Mouse (Mus musculus) hindbrain, embryonic 15.5 days (tissue): ENCODE data around the gene P4ha2. TPM values are rescaled to one million over a fixed set of nuclear protein-coding genes. Genes with fewer than 3 reads are reported as not detected.
A peak's percentile ranks its signal among the peaks of the same experiment; 100 is the strongest.

Source experiments
- ATAC-seq: fragments of 200-750 bp; cut with Nextera tagmentation; 2 replicates; pipeline ENCODE4 v1.8.0; 2017; ENCODE audit warnings: low read depth, moderate number of reproducible peaks, moderate TSS enrichment; ENCODE audit not compliant: low FRiP score
- H3K27ac ChIP-seq: fragments of 300-500 bp; sonication (generic); replicated peaks from 2 replicates; pipeline ENCODE4 v1.5.1; 2015; ENCODE audit warnings: mild to moderate bottlenecking, inconsistent platforms
- H3K27me3 ChIP-seq: fragments of 300-500 bp; sonication (generic); 2 replicates; pipeline ENCODE4 v1.6.1; 2015; ENCODE audit warnings: control low read depth, inconsistent platforms
- H3K36me3 ChIP-seq: fragments of 300-500 bp; sonication (generic); 2 replicates; pipeline ENCODE4 v1.6.1; 2015; ENCODE audit warnings: control low read depth, inconsistent platforms
- H3K4me1 ChIP-seq: fragments of 300-500 bp; sonication (generic); replicated peaks from 2 replicates; pipeline ENCODE4 v1.6.1; 2015; ENCODE audit warnings: control low read depth, inconsistent platforms
- H3K4me2 ChIP-seq: fragments of 300-500 bp; sonication (generic); 2 replicates; pipeline ENCODE4 v1.6.1; 2015; ENCODE audit warnings: moderate library complexity, mild to moderate bottlenecking, inconsistent platforms
- H3K4me3 ChIP-seq: fragments of 300-500 bp; sonication (generic); 2 replicates; pipeline ENCODE4 v1.5.1; 2015; ENCODE audit warnings: mild to moderate bottlenecking, inconsistent platforms
- H3K9ac ChIP-seq: fragments of 300-500 bp; sonication (generic); 2 replicates; pipeline ENCODE4 v1.6.1; 2015; ENCODE audit warnings: inconsistent platforms
- H3K9me3 ChIP-seq: fragments of 300-500 bp; sonication (generic); 2 replicates; pipeline ENCODE4 v1.6.1; 2016; ENCODE audit warnings: control low read depth, inconsistent platforms
- WGBS: fragments of 180-500 bp; shearing (Covaris S2); methylation state at CpG from one replicate; pipeline ENCODE4 v1.1.7; 2015; 5-methylcytosine and 5-hydroxymethylcytosine counted together
- polyA plus RNA-seq: library from polyadenylated mRNA; unstranded; fragments of >200 nt; fragmentation: Nextera tagmentation; extraction: Ambion mirVana; gene quantifications from 2 replicates; pipeline ENCODE4 v1.2.1, GENCODE M21; 2015

Gene P4ha2
- polyA plus RNA-seq, 1 experiment from 2014 or later: 9.2 TPM

DNA sequence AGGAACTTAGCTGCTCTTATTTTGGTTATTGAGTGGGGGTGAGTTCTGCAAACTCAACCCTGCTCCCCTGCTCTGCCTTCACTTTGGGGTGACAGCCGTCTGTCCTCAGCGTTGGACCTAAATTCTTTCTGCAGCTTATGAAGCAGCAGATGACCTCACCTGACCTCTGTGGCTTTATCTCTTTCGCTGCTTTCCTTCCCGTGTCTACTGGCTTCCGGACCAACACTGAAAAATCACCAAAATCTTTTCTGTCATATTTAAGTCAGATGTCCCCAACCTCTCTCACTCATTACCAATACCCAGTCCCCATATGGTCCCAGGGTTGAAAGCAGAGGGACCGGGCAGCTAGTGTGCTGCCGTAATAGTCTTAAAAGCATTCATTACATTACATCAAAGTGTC, 7.7 kb upstream of the P4ha2 start:
- Histone ChIP-seq H3K27me3 (no peaks in the 10 kb centered on the region), H3K9ac (no peak overlapping the region), H3K4me2 (no peak overlapping the region), H3K27ac (no peak overlapping the region), H3K4me3 (no peak overlapping the region), H3K36me3 (no peaks in the 10 kb centered on the region), H3K9me3 (no peaks in the 10 kb centered on the region), H3K4me1 (no peaks in the 10 kb centered on the region)
- 76% methylated on average over 7 of the region's 7 CpGs for WGBS
- no peak for ATAC-seq

DNA sequence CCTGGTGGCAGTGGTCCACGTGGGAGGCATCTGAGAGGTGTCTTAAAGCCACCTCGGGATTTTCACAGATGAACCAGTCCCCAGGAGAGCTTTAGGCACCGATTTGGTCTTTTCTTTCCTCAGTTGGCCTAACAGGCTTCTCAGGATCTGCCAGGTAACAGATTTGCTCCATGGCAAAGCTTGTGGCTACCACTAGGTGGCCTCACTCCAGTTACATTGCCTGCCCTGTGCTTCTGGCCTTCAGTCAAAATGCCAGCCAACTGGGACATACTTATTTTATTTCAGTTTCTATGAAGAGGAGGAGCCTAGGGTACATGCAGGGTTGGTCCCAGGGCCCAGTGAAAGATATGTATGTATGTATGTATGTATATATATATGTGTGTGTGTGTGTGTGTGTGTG, 6.9 kb upstream of the P4ha2 start:
- H3K27me3 ChIP-seq: no peaks in the 10 kb centered on the region
- no peak overlapping the region for H3K4me2 ChIP-seq
- no peak overlapping the region for H3K27ac ChIP-seq
- WGBS: 5% methylated on average over 3 of the region's 3 CpGs
- H3K9ac ChIP-seq: no peak overlapping the region
- H3K4me3 ChIP-seq: no peak overlapping the region
- ATAC-seq: no peak
- no peaks in the 10 kb centered on the region for H3K4me1 ChIP-seq
- no peaks in the 10 kb centered on the region for H3K9me3 ChIP-seq
- no peaks in the 10 kb centered on the region for H3K36me3 ChIP-seq

DNA sequence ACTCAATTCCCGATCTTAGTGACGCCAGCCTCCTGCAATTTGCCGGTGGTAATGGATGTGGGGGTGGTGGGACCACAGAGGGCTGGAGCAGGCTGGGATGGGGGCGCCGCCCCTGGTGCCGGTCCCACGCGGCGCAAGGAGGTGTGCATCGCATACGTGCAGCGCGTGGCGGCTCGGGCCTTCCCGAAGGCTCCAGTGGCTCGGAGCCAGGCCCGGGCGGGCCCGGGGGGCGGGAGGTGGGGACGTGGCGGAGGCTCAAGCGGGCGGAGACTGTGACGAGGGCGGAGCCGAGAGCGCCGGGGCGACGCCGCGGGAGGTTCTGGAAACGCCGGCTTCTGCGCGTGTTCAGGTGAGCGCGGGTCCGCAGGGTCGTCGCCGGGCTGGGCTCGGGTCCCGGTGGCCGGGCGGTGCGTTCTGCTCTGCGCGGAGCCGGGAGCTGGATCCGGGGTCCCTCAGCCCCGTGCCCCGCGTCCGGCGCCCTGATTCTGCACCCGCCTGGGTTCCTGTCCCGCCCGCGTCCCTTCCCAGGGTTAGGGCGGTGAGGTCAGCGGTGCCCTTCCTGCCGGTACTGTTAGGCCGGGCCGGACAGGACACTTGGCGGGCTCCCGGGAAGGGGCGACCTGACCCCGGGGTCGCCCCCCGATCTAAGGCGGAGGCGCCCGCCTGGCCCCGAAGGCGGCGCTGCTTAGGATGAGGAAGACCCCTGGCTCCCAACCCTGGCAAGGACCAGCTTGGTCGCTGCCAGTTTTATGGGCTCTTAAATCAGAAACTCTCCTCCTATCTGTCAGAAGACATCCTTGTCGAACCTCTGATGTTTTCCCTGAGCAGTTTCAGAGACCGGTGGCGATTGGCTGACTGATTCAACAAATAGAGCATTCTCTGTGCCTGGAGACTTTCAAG, 1.0 kb downstream of the P4ha2 start:
- Histone ChIP-seq H3K4me1 (peaks cover 16% of the 10 kb centered on the region), H3K4me2 (peak overlapping the region; percentile 99), H3K36me3 (no peaks in the 10 kb centered on the region), H3K27me3 (peaks cover 2% of the 10 kb centered on the region; the same call in 1 of the 2 replicates), H3K4me3 (peak overlapping the region; percentile 71), H3K27ac (peak overlapping the region; percentile 8; the same call in 1 of the 2 replicates), H3K9ac (peak overlapping the region; percentile 71), H3K9me3 (no peaks in the 10 kb centered on the region)
- WGBS: under 1% methylated on average over 80 of the region's 83 CpGs
- peak; percentile 86 for ATAC-seq

GRCm38 (mm10) chr11:54101701-54102100, 1.8 kb downstream of the P4ha2 start:
- Histone ChIP-seq H3K4me1 (peaks cover 24% of the 10 kb centered on the region), H3K27ac (no peak overlapping the region), H3K27me3 (peaks cover 2% of the 10 kb centered on the region; the same call in 1 of the 2 replicates), H3K36me3 (no peaks in the 10 kb centered on the region), H3K4me3 (peak overlapping the region; percentile 71), H3K9me3 (no peaks in the 10 kb centered on the region), H3K9ac (peak overlapping the region; percentile 71; the same call in 1 of the 2 replicates), H3K4me2 (peak overlapping the region; percentile 99)
- ATAC-seq: no peak
- 78% methylated on average over 9 of the region's 9 CpGs for WGBS

- Histone ChIP-seq H3K27ac (no peak overlapping the region), H3K36me3 (no peaks in the 10 kb centered on the region), H3K27me3 (peaks cover 2% of the 10 kb centered on the region; the same call in 1 of the 2 replicates), H3K9ac (no peak overlapping the region), H3K4me1 (peaks cover 31% of the 10 kb centered on the region), H3K9me3 (no peaks in the 10 kb centered on the region), H3K4me2 (no peak overlapping the region), H3K4me3 (no peak overlapping the region)
- ATAC-seq: no peak
- whole genome bisulfite sequencing: 73% methylated on average over 10 of the region's 10 CpGs
These were observed 3.0 kb downstream of the P4ha2 start for GRCm38 (mm10) chr11:54102706-54103449.

DNA sequence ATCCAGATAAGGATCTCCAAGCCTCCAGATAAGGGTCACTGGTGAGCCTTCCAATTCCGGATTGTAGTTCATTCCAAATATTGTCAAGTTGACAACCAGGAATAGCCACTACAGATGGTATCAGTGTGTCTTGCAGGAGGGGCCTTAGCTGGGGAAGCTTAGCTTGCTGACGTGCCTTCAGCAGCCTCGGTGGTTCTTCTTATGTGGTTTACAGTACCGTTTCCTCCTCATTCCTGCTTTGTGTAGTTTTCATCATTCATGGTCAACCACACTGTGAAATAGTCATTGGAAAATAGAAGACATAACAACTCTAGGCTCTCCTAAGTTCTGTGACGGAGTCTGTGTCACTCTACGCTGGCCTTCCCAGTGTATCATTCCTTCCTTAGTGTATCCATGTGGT, 5.1 kb downstream of the P4ha2 start:
- H3K4me3 ChIP-seq: no peak overlapping the region
- H3K4me2 ChIP-seq: no peak overlapping the region
- H3K36me3 ChIP-seq: no peaks in the 10 kb centered on the region
- H3K27me3 ChIP-seq: peaks cover 2% of the 10 kb centered on the region; the same call in 1 of the 2 replicates
- ATAC-seq: no peak
- WGBS: 93% methylated on average over 6 of the region's 6 CpGs
- no peak overlapping the region for H3K27ac ChIP-seq
- no peak overlapping the region for H3K9ac ChIP-seq
- H3K4me1 ChIP-seq: peaks cover 30% of the 10 kb centered on the region
- no peaks in the 10 kb centered on the region for H3K9me3 ChIP-seq

- Histone ChIP-seq H3K4me1 (peaks cover 19% of the 10 kb centered on the region), H3K27me3 (peaks cover 2% of the 10 kb centered on the region; the same call in 1 of the 2 replicates), H3K27ac (no peak overlapping the region), H3K9ac (no peak overlapping the region), H3K4me3 (no peak overlapping the region), H3K36me3 (no peaks in the 10 kb centered on the region), H3K4me2 (no peak overlapping the region), H3K9me3 (no peaks in the 10 kb centered on the region)
- ATAC-seq: no peak
- 90% methylated on average over 3 of the region's 3 CpGs for WGBS
These were observed 6.8 kb downstream of the P4ha2 start for GRCm38 (mm10) chr11:54106676-54107075.

- Histone ChIP-seq H3K36me3 (no peaks in the 10 kb centered on the region), H3K4me2 (no peak overlapping the region), H3K4me1 (peaks cover 24% of the 10 kb centered on the region), H3K9me3 (no peaks in the 10 kb centered on the region), H3K4me3 (no peak overlapping the region), H3K27ac (no peak overlapping the region), H3K9ac (no peak overlapping the region), H3K27me3 (no peaks in the 10 kb centered on the region)
- 0 out of 2 replicates have a peak, but pooled peaks have one; percentile 53 for ATAC-seq
- 43% methylated on average over 7 of the region's 7 CpGs for WGBS
These were observed 7.3 kb downstream of the P4ha2 start for GRCm38 (mm10) chr11:54107239-54107638.

DNA sequence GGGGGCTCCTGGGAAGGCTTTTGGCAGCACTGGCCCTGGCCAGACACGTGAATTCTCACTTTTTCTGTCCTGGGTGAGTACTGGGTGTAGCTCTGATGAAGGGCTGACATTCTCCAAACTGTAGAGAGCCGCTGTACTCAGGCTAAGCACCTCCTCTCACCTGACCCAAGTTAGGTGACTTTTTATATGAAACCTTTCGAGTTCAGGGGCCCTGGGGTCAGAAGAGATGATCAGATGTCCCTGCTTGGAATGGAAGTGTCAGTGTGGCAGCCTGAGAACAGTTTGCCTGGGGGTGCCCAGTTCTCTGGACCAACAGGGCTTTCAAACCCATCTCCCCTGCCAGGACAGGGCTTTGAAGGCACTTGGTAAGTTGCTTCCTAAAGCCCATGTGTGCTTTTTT, 8.2 kb downstream of the P4ha2 start:
- H3K4me1 ChIP-seq: peaks cover 33% of the 10 kb centered on the region
- no peak overlapping the region for H3K4me2 ChIP-seq
- no peaks in the 10 kb centered on the region for H3K27me3 ChIP-seq
- no peak for ATAC-seq
- H3K9me3 ChIP-seq: no peaks in the 10 kb centered on the region
- 62% methylated on average over 3 of the region's 3 CpGs for WGBS
- no peak overlapping the region for H3K4me3 ChIP-seq
- no peaks in the 10 kb centered on the region for H3K36me3 ChIP-seq
- no peak overlapping the region for H3K9ac ChIP-seq
- no peak overlapping the region for H3K27ac ChIP-seq

DNA sequence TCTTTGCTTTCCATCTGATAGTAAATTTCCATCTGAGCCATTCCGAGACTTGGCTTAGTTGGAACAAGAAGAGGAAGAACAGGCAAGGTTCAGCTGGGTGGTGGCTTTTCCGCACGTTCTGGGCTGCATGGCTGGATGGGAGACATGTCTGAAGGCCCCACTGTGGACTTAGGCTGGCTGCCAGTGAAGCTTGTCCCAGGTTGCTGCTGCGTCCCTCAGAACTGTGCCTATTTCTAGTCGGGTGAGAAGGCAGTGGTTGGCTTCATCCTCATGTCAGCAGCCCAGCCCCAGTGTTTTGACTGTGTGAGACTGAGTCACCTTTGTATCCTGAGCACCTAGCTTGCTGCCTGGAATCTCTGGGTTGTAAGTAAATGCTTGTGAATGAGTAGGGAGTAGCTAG, 9.0 kb downstream of the P4ha2 start:
- no peaks in the 10 kb centered on the region for H3K27me3 ChIP-seq
- no peak overlapping the region for H3K4me2 ChIP-seq
- no peak overlapping the region for H3K27ac ChIP-seq
- no peak overlapping the region for H3K4me3 ChIP-seq
- H3K4me1 ChIP-seq: peaks cover 41% of the 10 kb centered on the region
- no peaks in the 10 kb centered on the region for H3K36me3 ChIP-seq
- H3K9me3 ChIP-seq: no peaks in the 10 kb centered on the region
- ATAC-seq: no peak
- no peak overlapping the region for H3K9ac ChIP-seq
- 67% methylated on average over 5 of the region's 5 CpGs for WGBS

- H3K9ac ChIP-seq: no peak overlapping the region
- no peaks in the 10 kb centered on the region for H3K9me3 ChIP-seq
- peaks cover 47% of the 10 kb centered on the region for H3K4me1 ChIP-seq
- H3K27me3 ChIP-seq: no peaks in the 10 kb centered on the region
- H3K36me3 ChIP-seq: no peaks in the 10 kb centered on the region
- no peak overlapping the region for H3K4me2 ChIP-seq
- H3K27ac ChIP-seq: no peak overlapping the region
- H3K4me3 ChIP-seq: no peak overlapping the region
- WGBS: 90% methylated on average over 7 of the region's 7 CpGs
- ATAC-seq: no peak
These were observed 11.4 kb downstream of the P4ha2 start for GRCm38 (mm10) chr11:54111291-54111690.
